ENCODE assay signal across 9 mouse cellular contexts in genomic region chr13:31800581-31801576, GRCm38 (mm10). TPM values are rescaled to one million over a fixed set of nuclear protein-coding genes. Genes with fewer than 3 reads are reported as not detected.
DNase-seq lines count a peak whose midpoint lies in the region; ATAC-seq lines count a peak whose summit lies in the region.
"Had no signal": no experiment of that assay in that cellular context is flagged by ENCODE, and none has a peak within 500 bp of the region (broad histone marks: within the 10 kb centered on the region; RNA-seq: fewer than 3 reads in every experiment).

No protein-coding gene starts in this region.

- H3K27ac ChIP-seq in hindbrain, embryonic 13.5 days = no peak overlapping the region
- H3K27ac ChIP-seq: macrophage had no signal

- no peaks in the 10 kb centered on the region for H3K9me3 ChIP-seq in hindbrain, embryonic 13.5 days

- H3K4me1 ChIP-seq in hindbrain, embryonic 13.5 days (replicated peaks) = peaks cover 21% of the 10 kb centered on the region

- ATAC-seq in hindbrain, embryonic 13.5 days (ENCODE audit: low FRiP score) = peak; percentile 84

- 2% methylated on average over 43 of the region's 43 CpGs for WGBS in hindbrain, embryonic 13.5 days

- peak overlapping the region; percentile 57 for H3K4me2 ChIP-seq in hindbrain, embryonic 13.5 days

- peaks cover 88% of the 10 kb centered on the region for H3K27me3 ChIP-seq in hindbrain, embryonic 13.5 days

- DNase-seq in Muller cell, postnatal 12 days (ENCODE audit: inconsistent ontology term) = peak; percentile 87
- DNase-seq in cerebellum, postnatal 14 days = peak; percentile 93
- DNase-seq in frontal cortex, postnatal 36 days (ENCODE audit: low spot score in 2 of 2) = peak; percentile 83 to 84
- DNase-seq in layer of hippocampus, postnatal 14 days (ENCODE audit: low spot score in 2 of 2) = peak; percentile 81 to 82
- peak; percentile 92 for DNase-seq in lung, postnatal 14 days
- peak; percentile 90 for DNase-seq in retina, embryonic 14.5 days (ENCODE audit: low spot score)
- DNase-seq in urinary bladder, adult 18-20 months (ENCODE audit: low spot score in 2 of 2) = peak; percentile 80 to 93

- peak overlapping the region; percentile 53; the same call in 1 of the 2 replicates for H3K9ac ChIP-seq in hindbrain, embryonic 13.5 days

- peak overlapping the region; percentile 33 for H3K4me3 ChIP-seq in hindbrain, embryonic 13.5 days

- no peaks in the 10 kb centered on the region for H3K36me3 ChIP-seq in hindbrain, embryonic 13.5 days

RNA-seq across cellular contexts. Expression of gene Foxc1, which starts 5.6 kb away (rescaled TPM):
- polyA plus RNA-seq in hindbrain, embryonic 13.5 days (2015; fragmentation: Nextera tagmentation; extraction: Ambion mirVana) = 1.3 and 1.7 TPM in 2 replicates
- 1 to 10 TPM; 5.4 to 6.1 TPM for total RNA-seq in layer of hippocampus, postnatal 14 days (2021)
- polyA plus RNA-seq: macrophage had no signal
